Mouse (Mus musculus) hindbrain, embryonic 12.5 days (tissue): Measurements from ENCODE around the gene Cd46. TPM values are rescaled to one million over a fixed set of nuclear protein-coding genes. Genes with fewer than 3 reads are reported as not detected.

ENCODE experiments used
- ATAC-seq: fragments of 200-750 bp; cut with Nextera tagmentation; 2 replicates; pipeline ENCODE4 v1.8.0; 2017; ENCODE audit warnings: moderate TSS enrichment; ENCODE audit not compliant: low FRiP score
- H3K27ac ChIP-seq: fragments of 300-500 bp; sonication (generic); 2 replicates; pipeline ENCODE4 v1.5.1; 2016; ENCODE audit warnings: mild to moderate bottlenecking
- H3K27me3 ChIP-seq: fragments of 300-500 bp; sonication (generic); 2 replicates; pipeline ENCODE4 v1.6.1; 2016; ENCODE audit warnings: mild to moderate bottlenecking
- H3K36me3 ChIP-seq: fragments of 300-500 bp; sonication (generic); 2 replicates; pipeline ENCODE4 v1.6.1; 2016; ENCODE audit warnings: mild to moderate bottlenecking
- H3K4me1 ChIP-seq: fragments of 300-500 bp; sonication (generic); 2 replicates; pipeline ENCODE4 v1.6.1; 2016
- H3K4me2 ChIP-seq: fragments of 300-500 bp; sonication (generic); replicated peaks from 2 replicates; pipeline ENCODE4 v1.6.1; 2016; ENCODE audit warnings: mild to moderate bottlenecking
- H3K4me3 ChIP-seq: fragments of 300-500 bp; sonication (generic); 2 replicates; pipeline ENCODE4 v1.5.1; 2016; ENCODE audit warnings: mild to moderate bottlenecking
- H3K9ac ChIP-seq: fragments of 300-500 bp; sonication (generic); 2 replicates; pipeline ENCODE4 v1.6.1; 2016; ENCODE audit warnings: mild to moderate bottlenecking, moderate library complexity
- H3K9me3 ChIP-seq: fragments of 300-500 bp; sonication (generic); replicated peaks from 2 replicates; pipeline ENCODE4 v1.6.1; 2016; ENCODE audit warnings: mild to moderate bottlenecking
- WGBS: fragments of 180-500 bp; shearing (Covaris S2); methylation state at CpG from one replicate; pipeline ENCODE4 v1.1.7; 2016; 5-methylcytosine and 5-hydroxymethylcytosine counted together
- microRNA counts: library from miRNA; unstranded; fragments of <30 nt; microRNA quantifications from one replicate; lab custom pipeline; 2017
- microRNA-seq: library from miRNA; unstranded; fragments of <30 nt; microRNA quantifications from one replicate; pipeline ENCODE4, GENCODE M21; 2017
- polyA plus RNA-seq: library from polyadenylated mRNA; unstranded; fragments of >200 nt; fragmentation: Nextera tagmentation; extraction: Ambion mirVana; gene quantifications from 2 replicates; pipeline ENCODE4 v1.2.1, GENCODE M21; 2016

Gene Cd46
- polyA plus RNA-seq, 1 experiment from 2014 or later, result 1.1 TPM

DNA sequence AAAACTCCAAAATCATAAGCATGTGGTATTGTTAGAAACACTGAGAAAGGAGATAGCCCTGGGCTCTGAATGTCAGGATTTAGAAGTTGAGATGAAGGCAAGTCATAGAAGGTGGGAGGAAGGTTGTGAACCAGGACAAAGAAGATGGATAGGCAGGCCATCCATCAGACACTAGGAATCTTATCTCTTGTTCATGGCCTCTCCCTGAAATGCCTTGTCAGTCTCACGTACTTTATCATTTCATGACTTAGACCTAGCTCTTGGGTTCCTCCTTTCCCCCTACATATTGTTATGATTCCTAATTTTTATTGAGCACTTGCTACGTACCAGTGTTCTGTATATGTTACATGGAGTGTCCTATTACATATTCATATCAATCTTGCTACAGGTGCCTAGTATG lies 100.4 kb downstream of the Cd46 start:
- H3K36me3 ChIP-seq, result no peaks in the 10 kb centered on the region
- H3K9ac ChIP-seq, result no peak overlapping the region
- no peak overlapping the region for H3K27ac ChIP-seq
- H3K4me2 ChIP-seq, result no peak overlapping the region
- ATAC-seq, result no peak
- no peaks in the 10 kb centered on the region for H3K27me3 ChIP-seq
- H3K9me3 ChIP-seq, result no peaks in the 10 kb centered on the region
- 87% methylated on average over 2 of the region's 2 CpGs for WGBS
- H3K4me1 ChIP-seq, result no peaks in the 10 kb centered on the region
- H3K4me3 ChIP-seq, result no peak overlapping the region

DNA sequence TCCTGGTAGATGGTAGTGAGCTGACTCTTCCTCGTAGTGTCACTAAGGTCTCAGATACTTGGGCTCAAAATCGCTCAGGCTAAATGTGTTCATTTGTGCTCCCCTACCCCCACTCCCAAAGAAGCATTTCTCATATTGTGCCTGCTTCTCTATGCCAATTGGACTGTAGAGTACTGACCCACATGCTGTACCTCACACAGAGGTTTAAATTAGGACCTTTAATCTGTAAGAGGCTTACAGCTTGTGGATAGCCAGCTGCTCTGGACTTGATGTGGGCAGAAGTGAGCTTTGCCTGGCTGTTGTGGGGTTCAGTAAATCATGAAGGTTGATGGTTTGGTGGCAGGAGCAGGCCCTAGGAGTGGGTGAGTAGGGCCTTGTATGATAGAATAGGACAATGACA lies 101.1 kb downstream of the Cd46 start:
- Histone ChIP-seq H3K9ac (no peak overlapping the region), H3K4me3 (no peak overlapping the region), H3K4me2 (no peak overlapping the region), H3K9me3 (no peaks in the 10 kb centered on the region), H3K27ac (no peak overlapping the region), H3K36me3 (no peaks in the 10 kb centered on the region), H3K27me3 (no peaks in the 10 kb centered on the region), H3K4me1 (no peaks in the 10 kb centered on the region)
- no peak for ATAC-seq
- WGBS, result 86% methylated on average over 2 of the region's 2 CpGs

DNA sequence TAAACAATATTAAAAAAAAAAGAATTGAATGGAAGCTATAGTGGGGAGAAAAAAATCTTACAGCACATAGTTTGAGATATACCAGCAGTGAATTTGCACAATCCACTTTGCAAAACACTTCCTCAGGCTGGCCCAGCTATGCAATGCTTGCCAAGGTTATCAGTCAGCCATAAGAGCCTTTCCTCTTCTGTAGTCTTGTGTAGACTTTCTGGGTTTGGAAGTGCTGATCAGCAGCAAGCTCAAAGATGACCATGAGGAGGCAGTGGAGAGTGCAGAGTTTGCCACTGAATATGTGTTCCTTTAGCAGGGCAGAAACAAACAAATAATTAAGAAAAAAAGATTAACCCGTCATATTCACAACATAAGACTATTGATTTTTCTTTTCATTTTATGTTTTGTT lies 103.0 kb downstream of the Cd46 start:
- ATAC-seq, result no peak
- no peaks in the 10 kb centered on the region for H3K27me3 ChIP-seq
- H3K27ac ChIP-seq, result no peak overlapping the region
- no peaks in the 10 kb centered on the region for H3K9me3 ChIP-seq
- H3K4me1 ChIP-seq, result no peaks in the 10 kb centered on the region
- H3K4me2 ChIP-seq, result no peak overlapping the region
- no peak overlapping the region for H3K9ac ChIP-seq
- 91% methylated on average over 1 of the region's 1 CpGs for WGBS
- H3K36me3 ChIP-seq, result no peaks in the 10 kb centered on the region
- no peak overlapping the region for H3K4me3 ChIP-seq

MicroRNAs encoded within 50 kb of the gene (microRNA counts, 519-probe panel; counts per million panel counts)
- microRNA mmu-miR-29b (lab: Ali Mortazavi, UCI) (2,220 counts per million, percentile 63 among the panel's probes with 10 or more counts), microRNA mmu-miR-29c (lab: Ali Mortazavi, UCI) (4,072 counts per million, percentile 83 among the panel's probes with 10 or more counts)

Small RNAs within 50 kb of the gene (microRNA-seq; reads per million reads assigned to microRNA genes)
- gene Mir29b-2 (1.6 reads per million), gene Mir29c (112 reads per million, percentile 47 among the genes with 10 or more reads in this experiment)

Other genes starting within 250 kb of the Cd46 start
- gene Cd34, start 153.4 kb downstream of the Cd46 start, polyA plus RNA-seq, result 44.7 and 50.0 TPM in 2 replicates
- 37.8 and 42.5 TPM in 2 replicates for gene Cr1l, start 39.3 kb upstream of the Cd46 start, polyA plus RNA-seq
- gene Cr2, start 84.5 kb upstream of the Cd46 start, polyA plus RNA-seq, result 0.08 and 0.37 TPM in 2 replicates